Mouse (Mus musculus): Measurements from ENCODE around the gene Soat1.
A peak's percentile ranks its signal among the peaks of the same experiment; 100 is the strongest.
"Not testable (repeated sequence)": the region's sequence is repeated elsewhere in the genome, so short reads cannot be mapped to it uniquely, and the experiment has no call there.

Gene Soat1

DNA sequence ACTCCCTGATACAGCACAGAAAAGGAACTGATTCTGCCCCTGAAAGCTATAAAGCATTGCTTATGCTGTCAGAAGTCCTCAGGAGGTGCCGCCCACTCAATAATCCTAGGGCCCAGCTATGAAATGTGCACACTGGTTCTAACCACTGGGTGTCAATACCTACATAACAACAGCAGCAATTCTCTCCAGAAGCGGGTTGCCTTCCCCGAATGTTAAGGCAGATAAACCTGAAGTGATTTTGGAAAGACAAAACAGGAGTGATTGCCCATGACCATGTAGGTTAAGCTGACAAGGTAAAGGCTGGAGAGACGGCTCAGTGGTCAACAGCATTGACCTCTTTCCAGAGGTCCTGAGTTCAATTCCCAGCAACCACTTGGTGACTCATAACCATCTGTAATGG lies 48.4 kb downstream of the Soat1 start:
- DNase-seq (ENCODE audit: low read depth, low spot score): no peak

DNA sequence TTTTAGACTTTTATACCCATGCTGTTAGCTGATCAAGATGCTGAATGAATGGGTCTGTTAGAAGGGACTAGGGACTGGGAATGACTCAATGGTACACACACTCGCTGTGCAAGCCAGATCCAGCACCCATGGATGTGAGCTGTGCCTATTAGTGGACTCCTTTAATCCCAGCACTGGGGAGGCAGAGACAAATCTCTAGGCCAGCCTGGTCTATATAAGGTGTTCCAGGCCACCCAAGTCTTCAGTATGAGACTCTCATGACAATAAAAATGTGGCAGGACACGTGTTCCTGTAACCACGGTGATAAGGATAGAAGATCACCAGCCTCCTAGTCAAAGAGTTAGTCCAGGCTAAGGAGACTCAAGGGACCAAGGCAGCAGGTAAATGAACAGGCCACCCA lies 50.1 kb downstream of the Soat1 start:
- no peak for DNase-seq (ENCODE audit: low read depth, low spot score)

DNA sequence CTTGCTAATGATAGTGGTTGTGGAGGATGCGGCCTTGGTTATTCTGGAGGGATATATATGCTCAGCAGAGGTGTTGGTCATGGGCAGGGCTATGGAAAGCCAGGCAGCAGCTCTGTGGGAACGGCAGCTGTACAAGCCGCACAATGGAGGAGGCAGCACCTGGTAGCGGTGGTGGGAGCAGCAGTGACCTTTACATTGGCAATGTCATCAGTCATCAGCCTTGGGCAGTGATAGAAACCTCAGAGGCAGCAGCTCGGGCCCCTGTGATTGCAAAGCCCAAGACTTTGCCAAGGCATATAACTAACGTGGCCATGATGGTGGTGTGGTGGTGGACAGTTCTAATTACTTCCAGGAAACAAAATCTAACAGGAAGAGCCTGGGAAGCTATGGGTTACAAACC lies 50.6 kb downstream of the Soat1 start:
- no peak for DNase-seq (ENCODE audit: low read depth, low spot score)

DNA sequence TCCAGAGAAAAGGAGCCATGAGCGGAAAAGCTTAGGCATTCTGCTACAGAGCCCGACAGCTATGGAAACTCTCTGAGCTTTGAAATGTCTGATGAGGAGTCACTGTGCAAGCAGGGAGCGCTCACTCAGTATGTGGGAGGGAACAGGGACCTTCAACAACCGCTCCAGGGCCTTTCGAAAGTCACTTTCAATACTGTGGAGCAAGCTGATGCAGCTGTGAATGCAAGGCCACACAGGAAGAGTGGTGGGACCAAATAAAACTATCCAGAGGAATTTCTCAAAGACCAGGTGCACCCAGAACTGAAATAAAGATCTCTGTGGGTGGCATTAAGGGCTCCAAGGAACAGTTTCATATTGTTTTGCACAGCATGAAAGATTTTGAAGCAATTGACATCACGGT lies 51.3 kb downstream of the Soat1 start:
- DNase-seq (ENCODE audit: low read depth, low spot score): no peak

DNA sequence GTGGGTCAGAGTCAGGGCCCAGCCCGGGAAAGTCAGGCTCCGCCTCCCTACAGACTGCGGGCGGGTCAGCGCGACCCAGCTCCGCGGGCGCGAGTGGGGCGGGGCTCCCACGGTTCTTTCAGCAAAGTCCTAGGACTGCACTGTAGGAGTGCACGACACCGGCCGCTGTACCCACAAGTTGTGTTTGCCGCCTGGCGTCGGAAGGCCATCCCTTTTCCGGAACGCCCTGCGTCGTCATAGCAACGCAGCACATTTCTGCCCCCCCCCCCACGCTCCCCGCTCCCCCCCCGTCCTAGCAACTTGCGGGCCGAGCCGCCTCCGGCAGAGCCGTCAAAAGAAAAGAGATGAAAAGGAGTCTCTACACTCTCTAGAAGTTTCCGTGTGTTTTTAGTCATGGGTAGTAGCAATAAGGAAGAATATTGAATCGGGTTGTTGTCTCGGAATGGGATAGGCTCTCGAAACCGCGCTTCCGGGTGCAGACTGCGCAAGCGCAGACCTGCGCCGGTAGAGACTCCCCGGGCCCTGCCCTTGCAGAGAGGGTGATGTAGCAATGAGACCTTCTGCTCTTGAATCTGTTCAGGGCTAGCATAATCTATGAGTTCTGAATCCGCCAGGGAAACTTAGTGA lies 53.3 kb downstream of the Soat1 start, which contains the start of gene Axdnd1:
Gene Axdnd1, minus strand, starts transcription at position 489 of the 627 bp plus-strand sequence.
- DNase-seq (ENCODE audit: low read depth, low spot score): peak; percentile 71

DNA sequence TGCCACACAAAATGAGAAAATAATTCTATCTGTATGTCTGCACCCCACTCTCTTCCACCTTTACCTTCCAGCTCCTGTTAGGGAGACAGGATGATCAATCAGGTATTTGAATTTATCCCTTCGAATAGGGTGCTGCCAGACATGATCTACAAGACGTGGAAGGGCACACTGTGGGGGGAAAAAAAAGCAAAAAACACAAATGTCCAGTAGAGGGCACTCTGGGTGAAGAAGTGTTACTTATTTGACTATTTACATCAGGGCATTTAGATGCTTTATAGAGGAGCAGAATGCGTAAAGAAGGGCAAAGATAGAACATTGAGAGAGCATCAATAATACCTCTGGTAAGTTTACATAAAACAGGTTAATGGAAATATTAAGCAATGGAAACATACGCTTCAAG lies 56.0 kb downstream of the Soat1 start:
- DNase-seq (ENCODE audit: low read depth, low spot score): no peak

DNA sequence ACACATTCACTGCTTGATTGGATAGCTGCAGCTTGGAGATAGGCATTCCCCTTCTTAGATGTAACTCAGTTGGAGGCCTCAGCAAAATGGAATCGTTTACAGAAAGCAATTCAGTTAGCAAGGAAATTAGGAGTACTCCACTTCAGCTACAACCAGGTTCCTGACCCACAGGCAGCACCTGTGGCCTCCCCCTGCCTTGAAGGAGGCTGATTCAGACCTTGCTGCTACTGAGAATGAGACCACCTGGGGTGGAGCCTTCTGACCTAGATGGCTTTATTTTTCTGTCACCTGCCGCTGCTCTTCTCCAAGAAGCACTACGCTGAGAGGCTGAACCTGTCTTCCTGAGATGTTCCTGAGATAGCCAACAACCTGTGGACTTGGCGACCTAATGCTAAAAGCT lies 65.6 kb downstream of the Soat1 start:
- no peak for DNase-seq (ENCODE audit: low read depth, low spot score)

DNA sequence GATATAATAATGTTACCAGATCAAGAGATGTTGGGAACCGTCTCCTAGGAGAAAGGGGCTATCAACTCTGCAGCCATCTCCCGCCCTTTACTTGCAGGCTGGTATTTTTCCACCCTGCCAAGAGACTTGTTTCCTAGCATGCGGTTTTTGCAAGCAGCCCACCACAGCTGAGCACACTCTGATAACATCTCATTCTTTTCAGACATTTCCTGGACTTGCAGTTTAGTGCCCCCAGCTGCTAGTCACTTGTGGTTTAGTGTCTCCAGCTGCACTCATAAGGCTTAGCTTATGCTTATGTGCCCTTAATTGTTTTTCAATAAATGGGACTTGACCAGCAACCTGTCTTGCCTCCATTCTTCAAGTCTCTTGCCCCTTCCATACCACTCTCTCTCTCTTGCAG lies 66.1 kb downstream of the Soat1 start:
- no peak for DNase-seq (ENCODE audit: low read depth, low spot score)

DNA sequence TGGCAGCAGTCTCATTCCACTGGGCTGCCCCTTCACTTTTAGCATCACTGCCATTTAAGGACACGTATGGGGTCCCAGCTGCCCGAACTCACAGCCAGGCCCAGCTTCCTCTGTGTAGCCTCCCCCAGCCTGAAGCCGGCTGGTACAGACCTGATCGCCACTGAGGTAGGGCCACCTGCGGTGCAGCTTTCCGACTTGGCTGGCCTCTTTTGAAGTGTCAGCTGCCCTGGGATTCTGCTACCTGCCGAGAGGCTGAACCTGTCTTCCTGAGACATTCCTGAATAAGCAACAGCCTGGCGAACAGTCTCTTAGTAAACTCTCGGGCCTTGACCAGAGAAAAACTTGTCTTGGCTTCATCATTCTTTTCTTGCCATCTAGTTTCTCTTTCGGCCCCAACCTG lies 70.9 kb downstream of the Soat1 start:
- DNase-seq (ENCODE audit: low read depth, low spot score): no peak

DNA sequence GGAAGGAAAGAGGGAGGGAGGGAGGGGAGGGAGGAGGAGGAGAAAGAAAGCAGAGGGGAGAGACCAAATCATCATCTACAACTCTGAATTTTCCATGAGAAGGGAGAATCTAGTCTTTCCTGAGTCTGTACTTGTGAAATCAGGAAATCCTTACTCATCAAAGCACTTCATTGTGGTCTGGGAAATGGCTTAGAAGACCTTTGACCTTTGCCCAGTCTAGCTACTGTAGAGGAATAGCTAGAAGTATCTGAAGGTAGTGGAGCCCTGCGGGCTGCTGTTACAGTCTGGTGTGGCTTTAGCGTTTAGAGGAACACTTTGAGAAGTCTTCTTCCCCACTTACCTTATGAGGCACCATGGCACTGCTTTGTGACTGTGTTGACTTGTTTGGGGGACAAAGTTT lies 71.6 kb downstream of the Soat1 start:
- no peak for DNase-seq (ENCODE audit: low read depth, low spot score)

DNA sequence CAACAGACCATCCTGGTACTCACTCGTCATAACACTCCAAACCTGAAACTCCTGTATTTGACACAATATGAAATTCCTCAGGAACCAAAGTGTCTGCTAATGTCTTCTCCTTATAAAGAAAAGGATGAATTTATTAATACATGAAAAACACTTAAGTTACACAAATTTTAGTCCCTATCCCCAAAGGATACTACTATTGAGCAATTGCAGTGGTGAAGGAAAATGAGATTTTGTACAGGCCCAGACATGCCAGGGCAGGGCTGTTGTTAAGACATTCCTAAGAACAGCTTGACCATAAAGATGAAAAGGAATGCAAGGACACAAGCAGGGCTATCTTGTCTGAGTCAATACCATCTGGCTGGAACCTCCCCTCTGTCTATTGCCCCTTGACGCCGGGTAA lies 74.0 kb downstream of the Soat1 start:
- not testable (repeated sequence) for DNase-seq (ENCODE audit: low read depth, low spot score)

DNA sequence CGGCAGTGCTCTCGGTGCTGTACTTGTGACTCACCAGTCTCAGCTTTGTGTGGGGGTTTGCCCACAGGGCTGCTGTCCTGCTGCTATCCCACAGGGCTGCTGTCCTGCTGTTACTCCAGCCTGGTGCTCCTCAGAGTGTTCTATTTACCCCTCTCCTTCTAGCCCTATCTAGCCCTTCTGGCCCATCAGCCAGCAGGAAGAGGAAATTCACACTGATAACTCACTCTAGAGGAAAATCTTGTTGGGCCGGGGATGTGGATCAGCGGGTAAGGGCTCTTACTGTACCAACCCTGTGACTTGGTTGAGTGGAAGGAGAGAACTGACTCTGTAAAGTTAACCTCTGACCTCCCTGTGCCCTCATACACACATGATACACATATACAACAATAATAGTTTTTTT lies 81.0 kb downstream of the Soat1 start:
- no peak for DNase-seq (ENCODE audit: low read depth, low spot score)

DNA sequence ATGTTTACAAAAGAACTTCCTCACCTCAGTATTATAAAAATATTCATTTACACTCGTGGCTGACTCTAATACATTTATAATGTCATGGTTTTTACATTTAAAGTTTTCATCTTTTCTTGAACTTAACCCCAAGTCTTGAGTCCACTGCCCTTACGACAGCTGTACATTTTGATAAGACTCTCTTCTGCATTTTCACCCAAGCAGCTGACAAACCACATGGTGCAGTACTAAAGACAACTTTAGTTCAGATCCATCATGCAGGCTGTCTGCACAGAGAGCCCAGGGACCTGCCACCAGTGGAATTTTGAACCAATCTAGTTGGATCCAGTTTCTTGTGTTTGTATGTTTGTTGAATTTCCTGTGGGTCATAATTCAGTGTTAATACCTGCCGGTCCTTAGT lies 87.3 kb downstream of the Soat1 start:
- no peak for DNase-seq (ENCODE audit: low read depth, low spot score)

DNA sequence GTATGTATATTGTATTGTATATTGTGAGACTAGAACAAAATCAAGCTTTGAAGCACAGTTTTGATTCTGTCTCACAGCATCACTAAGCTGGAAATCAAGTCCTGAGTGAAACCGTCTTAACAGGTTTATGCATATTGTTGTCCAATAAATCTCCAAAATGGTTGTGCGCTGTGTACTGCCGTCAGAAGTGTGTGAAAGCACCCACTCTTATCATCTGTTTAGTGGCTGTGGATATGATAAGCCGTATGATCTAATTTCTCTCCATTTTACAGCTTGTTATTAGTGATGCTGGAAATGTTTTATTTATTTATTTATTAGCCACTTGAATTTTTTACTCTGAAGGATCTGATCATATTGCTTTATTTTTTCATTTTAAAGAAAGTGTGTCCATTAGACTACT lies 87.9 kb downstream of the Soat1 start:
- DNase-seq (ENCODE audit: low read depth, low spot score): no peak

DNA sequence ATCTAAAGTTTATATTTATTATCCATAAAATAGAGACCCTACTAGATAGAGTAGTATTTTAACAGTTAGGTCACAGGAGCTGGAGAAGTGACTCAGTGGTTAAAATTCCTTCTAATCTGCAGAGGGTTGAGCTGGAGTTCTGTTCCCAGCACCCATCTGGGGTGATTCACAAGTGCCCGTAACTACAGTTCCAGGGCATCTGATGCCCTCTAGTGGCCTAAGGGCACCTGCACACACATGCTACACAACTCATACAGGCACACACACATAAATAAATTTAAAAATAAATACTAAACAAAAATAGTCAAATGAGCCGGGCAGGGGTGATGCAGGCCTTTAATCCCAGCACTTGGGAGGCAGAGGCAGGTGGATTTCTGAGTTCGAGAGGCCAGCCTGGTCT lies 92.9 kb downstream of the Soat1 start:
- no peak for DNase-seq (ENCODE audit: low read depth, low spot score)
